Mouse (Mus musculus) heart, postnatal 36 days (tissue): ENCODE data around the gene Cldn4. TPM values are rescaled to one million over a fixed set of nuclear protein-coding genes. Genes with fewer than 3 reads are reported as not detected.
A peak's percentile ranks its signal among the peaks of the same experiment; 100 is the strongest.
"Not testable (repeated sequence)": the region's sequence is repeated elsewhere in the genome, so short reads cannot be mapped to it uniquely, and the experiment has no call there.

ENCODE experiments used
- DNase-seq, 2 experiments: peaks; one replicate each; pipeline ENCODE4 v3.0.0; 2021 to 2022
- intact Hi-C: fragments of 180-260 bp; cut with DNase I; formaldehyde crosslinking; loops from one replicate; pipeline ENCODE4 v1.15.1; 2025
- total RNA-seq, 2 experiments: library from RNA; stranded (reverse); gene quantifications; 2 replicates each; pipeline ENCODE4 v1.2.3; 2021

Gene Cldn4
- total RNA-seq, 2 experiments from 2014 or later: not detected

DNA sequence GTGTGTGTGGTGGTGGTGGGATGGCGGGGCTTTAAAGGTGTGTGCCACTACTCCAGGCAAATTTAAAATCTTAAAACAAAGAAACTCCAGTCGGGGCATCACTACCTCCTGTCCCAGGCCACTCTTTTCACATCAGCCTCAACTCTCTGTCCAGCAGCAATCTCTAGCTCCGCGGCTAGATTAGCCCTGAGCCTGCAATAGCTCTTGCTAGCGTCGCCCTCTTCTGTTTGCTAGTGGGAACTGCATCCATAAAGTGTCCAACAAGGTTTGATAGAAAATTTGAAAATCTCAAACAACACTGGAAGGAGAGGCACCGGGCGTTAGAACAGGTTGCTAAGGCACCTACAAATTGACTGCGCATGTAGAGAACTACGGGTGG lies 18.7 kb upstream of the Cldn4 start:
- intact Hi-C loops: loop anchor here (1.0 to 5.0 kb wide), 3 partner anchors 31 to 218 kb away; partner anchors contain the start of gene Eln
- DNase-seq: peak; percentile 72 to 75

DNA sequence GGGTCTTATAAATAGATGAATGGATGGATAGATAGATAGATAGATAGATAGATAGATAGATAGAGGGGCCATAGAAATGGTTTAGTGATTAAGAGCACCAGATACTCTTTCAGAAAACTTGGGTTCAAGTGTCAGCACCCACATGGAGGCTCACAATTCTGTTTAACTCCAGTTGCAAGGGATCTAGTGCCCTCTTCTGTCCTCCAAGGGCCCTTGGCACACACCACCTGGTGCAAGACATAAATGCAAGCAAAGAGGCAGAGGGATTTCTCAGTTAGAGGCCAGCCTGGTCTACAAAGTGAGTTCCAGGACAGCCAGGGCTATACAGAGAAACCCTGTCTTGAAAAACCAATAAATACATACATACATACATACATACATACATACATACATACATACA lies 17.9 kb upstream of the Cldn4 start:
- DNase-seq: not testable (repeated sequence)
- intact Hi-C loops: loop anchor here (1.0 to 5.0 kb wide), 3 partner anchors 30 to 217 kb away; partner anchors contain the start of gene Eln

DNA sequence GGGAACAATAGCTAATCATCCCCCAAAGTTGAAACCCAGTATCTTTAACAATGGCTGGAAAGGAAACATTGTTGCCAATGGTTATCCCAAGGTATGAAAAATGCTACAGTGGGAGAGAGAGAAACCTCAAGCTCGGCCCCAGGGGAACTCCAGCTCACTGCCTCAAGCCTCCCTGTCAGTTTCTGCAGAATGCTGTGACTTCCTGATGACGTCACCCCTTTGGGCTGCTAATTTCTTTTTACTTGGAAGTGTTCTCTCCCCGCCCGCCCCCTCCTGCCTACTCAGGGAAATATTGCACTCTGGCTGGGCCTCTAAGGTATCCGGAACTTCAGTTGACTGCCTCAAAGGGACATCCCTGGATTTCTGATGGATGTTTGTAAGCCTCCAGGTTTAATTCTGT lies 16.8 kb upstream of the Cldn4 start:
- intact Hi-C loops: no loop called here
- DNase-seq: peak in 1 of 2 experiments; percentile 18

DNA sequence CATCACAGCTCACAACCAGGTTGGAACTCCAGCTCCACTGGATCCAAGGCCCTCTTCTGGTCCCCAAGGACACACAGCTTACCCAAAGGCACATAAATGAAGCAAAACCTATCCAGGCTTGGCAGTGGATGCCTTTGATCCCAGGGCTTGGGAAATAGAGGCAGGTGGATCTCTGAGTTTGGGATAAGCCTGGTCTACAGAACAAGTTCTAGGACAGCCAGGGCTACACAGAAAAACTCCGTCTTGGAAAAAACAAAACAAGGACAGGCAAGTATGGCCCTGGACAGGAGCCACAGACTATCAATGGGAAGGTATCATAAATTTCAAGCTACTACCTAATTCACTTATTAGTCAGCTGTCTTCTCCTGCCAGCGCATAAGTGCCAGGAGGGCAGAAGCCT lies 14.8 kb upstream of the Cldn4 start:
- intact Hi-C loops: no loop called here

DNA sequence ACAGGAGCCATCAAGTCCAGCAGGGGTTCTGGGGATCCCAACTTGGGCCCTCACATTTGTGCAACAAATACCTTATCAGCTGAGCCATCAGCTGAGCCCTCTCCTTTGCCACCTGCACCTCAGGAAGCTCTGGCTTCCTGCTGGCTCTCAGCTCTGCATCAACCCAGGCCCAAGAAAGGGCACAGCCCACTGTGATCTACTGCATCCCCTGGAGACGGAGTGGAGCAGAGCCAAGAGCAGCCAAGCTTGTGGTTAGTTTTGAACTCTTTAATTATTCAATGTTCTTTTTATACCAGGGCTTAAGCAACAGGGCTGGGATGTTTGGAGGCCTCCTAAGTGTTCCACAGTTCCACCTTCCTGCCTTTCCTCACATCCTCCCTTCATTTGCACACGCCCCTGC lies 13.7 kb upstream of the Cldn4 start:
- no peak for DNase-seq
- intact Hi-C loops: no loop called here

More for the DNA sequence above, 14.8 kb upstream of the Cldn4 start:
- no peak for DNase-seq

DNA sequence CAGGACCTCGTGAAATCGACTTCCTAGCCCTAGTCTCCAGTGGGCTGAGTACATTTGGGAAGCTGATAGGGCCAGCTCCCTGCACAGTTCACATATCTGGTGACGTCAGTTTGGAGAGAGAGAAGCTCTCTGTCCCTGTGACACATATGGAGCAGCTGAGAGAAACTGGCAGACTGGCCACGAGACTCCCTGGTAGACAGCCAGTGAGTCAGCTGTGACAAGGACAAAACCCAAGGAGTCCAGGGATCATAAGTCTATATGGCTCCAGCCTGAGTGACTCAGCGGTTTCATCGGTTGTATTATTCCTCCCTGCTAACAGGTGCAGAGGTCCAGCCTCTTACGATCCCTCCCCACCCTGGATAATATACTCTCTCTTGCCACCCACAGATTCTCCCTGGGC lies 12.4 kb upstream of the Cldn4 start:
- peak; percentile 37 to 59 for DNase-seq
- intact Hi-C loops: no loop called here

DNA sequence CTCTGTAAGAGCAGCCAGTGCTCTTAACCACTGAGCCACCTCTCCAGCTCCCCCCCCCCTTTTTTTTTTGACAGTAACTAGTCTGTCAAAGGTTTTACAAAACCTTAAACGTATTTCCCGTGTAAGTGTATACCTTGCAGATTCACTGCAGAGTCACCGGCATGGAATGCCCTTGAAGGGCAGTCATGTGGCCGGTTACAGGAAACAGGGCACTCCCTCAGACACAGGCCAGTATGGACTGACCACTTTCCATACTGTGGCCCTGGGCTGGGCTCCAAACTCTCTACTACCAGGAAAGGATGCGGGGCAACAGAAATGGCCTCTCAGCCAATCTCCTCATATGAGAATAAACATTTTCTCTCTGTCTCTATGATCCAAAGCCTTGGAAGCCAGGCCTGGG lies 8.8 kb upstream of the Cldn4 start:
- DNase-seq: no peak
- intact Hi-C loops: no loop called here

DNA sequence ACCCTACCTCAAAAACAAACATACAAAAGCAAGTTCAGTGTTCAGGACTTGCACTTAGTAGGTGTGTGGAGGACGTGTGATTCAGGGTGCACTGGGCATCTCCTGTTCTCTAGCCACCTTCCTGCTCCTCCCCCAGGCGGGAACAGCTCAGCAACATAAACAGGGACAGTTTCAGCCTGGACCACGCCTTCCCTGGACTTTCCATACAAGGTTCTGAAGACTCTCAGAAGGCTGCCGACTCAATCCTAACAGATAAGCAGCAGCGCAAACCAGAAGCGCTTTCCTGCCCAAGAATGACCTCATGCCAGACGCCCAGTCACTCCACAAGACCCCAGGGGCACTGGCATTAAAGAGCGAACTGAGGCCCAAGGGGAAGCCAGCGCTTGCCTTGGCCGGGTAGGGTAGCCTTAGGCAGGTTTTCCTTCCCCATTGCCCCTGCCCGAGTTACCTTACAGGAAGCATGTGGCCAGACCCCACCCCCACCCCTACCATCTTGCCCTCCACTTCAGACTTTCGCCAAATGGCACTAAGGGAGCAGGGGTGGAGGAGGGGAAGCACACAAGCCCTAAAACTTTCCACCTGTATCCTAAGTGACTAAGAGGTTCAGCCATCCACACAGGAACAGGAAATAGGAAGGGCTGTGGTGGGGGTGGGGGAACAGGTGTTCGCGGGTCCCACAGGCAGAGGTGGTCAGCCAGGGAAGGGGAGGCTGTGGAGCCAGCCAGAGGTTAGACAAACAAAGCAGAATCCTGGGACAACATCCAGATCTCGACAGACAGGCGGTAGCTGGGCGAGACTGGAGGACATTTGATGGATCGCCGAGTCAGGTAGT lies 4.5 kb upstream of the Cldn4 start:
- intact Hi-C loops: no loop called here
- no peak for DNase-seq

DNA sequence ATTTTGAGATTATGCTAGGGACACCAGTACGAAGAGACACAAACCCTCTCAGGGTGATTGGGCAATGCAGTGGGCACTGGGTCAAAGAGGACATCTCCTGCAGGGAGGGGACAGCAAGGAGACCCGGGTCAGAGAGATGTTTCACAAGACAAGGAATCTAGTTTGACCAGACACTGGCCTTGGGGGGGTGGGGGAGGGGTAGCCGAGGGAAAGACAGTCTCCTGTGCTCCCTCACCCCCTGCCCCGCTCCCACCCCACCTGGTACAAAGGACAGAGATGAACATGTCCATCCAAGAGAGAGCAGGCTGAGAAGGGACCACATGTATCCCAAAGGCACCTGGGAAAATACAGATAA lies 1.3 kb upstream of the Cldn4 start:
- intact Hi-C loops: no loop called here
- DNase-seq: no peak

DNA sequence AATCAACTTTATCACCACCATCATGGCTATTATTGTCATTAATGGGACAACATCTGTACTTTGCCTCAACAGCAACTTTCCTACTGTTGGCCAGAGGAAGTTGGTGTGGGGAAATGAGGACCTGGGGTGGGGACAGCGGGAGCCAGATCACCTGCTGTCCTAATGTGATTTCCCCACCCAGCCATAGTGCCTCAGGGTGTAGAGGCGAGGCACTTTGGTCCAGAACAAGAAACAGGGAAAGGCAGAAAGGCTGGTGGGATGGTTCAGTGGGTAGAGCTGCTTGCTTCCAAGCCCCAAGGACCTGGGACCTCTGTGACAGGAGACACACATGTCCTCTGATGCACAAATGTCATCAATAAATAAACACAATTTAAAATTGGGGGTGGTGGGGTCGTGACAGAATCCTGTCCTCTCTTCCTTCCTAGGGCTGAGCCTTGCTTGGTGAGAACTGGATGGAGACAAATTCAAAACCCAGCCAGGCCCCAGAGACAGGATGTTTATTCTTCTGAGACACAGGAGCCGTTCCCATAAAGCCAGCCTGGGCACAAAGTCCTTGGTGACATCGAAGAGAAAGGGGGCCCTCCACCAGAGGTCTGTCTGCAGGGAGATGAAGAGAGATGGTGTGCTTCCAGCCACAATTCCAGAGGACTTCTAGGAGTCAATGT lies 818 bp upstream of the Cldn4 start:
- intact Hi-C loops: no loop called here
- no peak for DNase-seq

DNA sequence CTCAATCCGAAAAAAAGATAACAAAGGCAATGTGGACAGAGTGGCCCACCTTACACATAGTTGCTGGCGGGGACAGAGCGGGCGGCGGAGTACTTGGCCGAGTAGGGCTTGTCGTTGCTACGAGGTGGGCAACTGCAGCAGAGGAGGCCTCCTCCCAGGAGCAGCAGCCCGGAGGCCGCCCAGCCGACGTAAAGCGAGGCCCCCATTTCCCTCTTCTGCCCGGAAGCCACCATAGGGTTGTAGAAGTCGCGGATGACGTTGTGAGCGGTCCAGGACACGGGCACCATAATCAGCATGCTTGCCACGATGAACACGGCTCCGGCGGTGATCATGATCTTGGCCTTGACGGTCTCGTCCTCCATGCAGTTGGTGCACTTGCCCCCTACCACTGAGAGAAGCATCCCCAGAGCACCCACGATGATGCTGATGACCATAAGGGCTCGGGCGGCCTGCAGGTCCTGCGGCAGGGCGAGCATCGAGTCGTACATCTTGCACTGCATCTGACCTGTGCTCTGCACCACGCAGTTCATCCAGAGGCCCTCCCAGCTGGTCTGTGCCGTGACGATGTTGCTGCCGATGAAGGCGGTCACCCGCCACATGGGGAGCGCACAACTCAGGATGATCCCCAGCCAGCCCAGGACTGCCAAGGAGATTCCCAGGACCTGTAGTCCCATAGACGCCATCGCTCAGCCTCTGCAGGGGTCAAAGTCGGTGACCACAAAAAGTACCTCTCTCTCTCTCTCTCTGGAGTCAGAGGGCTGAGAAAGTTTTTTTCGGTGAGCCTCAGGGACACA lies 474 bp downstream of the Cldn4 start:
- intact Hi-C loops: no loop called here
- no peak for DNase-seq

DNA sequence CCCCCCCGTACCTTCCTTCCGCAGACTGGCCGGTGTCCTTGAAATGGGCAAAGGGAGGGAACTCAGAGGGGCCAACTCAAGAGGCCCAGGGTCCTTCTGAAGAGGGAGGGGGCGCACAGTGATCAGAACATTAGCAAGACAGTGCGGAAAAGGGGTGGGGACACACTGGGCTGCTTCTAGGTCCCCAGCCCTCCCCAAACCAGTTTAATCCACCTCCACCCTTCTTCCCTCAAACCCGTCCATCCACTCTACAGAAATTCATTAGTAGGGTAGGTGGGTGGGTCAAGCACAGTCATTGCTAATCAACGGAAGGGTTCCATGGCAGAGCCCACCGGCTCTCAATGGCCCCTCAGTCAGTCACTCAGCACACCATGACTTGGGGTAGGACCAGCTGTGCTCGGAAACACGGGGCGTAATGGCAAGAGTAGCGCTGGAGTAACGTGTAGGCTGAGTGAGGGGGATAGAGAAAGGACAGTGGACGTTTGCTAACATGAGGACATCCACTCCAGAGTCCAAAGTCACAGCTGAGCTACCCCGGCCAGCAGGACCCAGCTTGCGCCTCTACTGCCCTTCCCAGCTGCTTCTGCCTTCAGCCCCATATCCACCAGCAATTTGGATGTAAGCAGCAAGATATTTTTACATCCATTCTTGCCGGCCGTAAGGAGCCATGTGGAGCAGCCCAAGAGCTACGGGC lies 1.3 kb downstream of the Cldn4 start:
- no peak for DNase-seq
- intact Hi-C loops: no loop called here

DNA sequence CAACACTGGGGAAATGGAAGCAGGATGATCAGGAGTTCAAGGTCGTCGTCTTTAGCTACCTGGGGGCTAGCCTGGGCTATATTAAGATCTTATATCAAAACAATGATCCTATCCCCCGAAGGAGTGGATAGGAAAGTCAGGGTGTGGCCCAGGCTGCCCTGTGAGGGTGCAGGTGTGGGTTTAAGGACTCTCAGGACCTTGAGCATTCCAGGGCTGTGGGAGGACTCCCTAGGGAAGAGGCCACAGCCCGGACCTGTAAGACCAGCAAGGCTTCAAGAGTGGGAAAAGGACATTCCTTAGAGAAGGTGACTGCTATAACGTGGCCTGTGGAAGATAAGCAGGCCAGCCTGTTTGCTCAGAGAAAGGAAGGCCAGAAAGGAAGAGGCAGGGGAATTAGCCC lies 2.6 kb downstream of the Cldn4 start:
- intact Hi-C loops: no loop called here

DNA sequence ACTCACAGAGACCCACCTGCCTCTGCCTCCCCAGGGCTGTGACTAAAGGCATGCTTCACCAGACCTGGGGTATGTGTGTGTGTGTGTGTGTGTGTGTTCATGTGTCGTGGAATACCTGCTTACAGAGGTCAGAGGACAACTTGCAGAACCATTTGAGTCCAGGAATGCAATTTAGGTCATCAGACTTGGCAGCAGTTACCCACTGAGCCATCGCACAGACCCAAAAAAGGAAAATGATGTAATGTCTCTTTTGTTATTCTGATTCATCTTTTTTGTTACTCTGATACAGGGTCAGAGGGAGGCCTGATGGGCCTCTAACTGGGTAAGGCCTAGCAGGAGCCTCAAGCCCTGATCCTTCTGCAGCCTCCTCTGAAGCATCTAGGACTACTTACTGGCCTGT lies 4.0 kb downstream of the Cldn4 start:
- DNase-seq: no peak
- intact Hi-C loops: no loop called here

More for the DNA sequence above, 2.6 kb downstream of the Cldn4 start:
- no peak for DNase-seq

DNA sequence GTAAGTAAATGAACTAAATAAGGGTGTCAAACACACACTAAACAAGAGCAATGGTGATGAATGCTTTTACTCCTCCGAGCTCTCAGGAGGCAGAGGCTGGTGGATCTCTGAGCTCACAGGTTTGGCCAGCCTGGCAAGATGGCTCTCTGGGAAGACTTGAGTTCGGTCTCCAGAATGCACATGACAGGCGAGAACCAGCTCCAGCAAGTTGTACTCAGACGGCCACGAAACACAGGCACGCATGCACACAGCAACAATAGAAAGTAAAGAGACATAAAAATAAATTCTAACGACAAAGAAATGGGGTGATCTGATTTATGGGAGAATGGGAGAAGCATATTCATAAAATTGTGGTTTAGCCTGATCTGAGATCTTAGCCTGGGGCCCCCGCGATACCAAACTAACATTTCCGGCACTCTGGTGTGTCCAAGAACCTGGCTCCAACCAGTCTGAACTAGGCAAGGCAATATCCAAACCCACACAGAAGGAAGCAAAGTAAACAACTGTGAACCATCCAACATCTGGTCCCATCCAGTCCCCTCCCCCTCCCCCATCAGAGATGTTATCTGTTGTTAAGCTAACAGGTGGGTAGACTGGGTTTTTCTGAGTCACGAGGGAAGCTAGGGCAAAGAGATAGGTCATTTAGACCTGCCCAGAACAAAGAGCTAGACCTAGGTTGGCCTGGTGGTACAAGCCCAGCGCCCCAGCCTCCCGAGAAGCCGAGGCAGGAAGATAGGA lies 5.1 kb downstream of the Cldn4 start:
- DNase-seq: no peak
- intact Hi-C loops: no loop called here

DNA sequence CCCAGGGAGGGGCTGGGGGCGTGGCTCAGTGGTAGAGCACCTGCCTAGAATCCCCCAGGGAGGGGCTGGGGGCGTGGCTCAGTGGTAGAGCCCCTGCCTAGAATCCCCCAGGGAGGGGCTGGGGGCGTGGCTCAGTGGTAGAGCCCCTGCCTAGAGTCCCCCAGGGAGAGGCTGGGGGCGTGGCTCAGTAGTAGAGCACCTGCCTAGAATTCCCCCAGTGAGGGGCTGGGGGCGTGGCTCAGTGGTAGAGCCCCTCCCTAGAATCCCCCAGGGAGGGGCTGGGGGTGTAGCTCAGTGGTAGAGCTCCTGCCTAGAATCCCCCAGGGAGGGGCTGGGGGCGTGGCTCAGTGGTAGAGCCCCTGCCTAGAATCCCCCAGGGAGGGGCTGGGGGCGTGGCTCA lies 7.2 kb downstream of the Cldn4 start:
- intact Hi-C loops, DNase-seq: not testable (repeated sequence)

DNA sequence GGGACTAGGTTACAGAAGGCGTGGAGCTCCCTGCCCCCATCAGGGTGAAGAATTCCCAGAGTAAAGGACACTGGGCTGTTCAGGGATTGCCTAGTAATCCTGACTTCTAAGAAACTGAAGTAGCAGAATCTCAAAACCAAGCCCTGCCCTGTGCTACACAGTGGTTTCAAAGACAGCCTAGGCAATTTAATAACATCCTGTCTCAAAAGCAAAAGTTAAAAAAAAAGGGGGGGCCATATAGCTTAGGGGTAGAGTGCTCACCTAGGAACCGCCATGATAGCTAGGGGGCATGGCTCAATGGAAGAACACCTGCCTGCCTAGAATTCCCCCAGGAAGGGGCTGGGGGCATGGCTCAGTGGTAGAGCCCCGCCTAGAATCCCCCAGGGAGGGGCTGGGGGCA lies 7.7 kb downstream of the Cldn4 start:
- DNase-seq: no peak
- intact Hi-C loops: no loop called here

DNA sequence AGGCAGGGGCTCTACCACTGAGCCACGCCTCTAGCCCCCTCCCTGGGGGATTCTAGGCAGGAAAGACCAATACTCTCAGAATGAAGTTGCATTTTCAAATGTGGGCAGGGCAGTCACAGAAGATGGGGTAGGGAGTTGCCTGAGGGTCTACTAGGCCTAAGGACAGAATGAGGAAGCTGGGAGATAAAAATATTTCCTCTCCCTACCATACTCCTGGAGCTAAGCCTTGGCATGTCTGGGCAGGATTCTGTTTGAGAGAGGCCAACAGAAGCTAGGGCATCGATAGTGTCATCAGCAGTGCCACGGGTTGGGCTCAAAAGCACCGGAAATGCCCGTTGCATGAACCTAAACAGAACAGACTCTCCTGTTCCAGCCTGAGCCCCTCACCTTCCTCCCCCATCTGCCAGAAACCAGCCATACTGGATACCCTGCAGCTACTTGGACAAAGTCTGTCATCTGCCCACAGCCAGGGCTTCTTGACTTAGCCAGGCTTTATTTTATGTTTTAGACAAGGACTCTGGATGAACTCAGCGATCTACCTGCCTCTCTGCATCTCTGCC lies 10.0 kb downstream of the Cldn4 start:
- no peak for DNase-seq
- intact Hi-C loops: no loop called here

DNA sequence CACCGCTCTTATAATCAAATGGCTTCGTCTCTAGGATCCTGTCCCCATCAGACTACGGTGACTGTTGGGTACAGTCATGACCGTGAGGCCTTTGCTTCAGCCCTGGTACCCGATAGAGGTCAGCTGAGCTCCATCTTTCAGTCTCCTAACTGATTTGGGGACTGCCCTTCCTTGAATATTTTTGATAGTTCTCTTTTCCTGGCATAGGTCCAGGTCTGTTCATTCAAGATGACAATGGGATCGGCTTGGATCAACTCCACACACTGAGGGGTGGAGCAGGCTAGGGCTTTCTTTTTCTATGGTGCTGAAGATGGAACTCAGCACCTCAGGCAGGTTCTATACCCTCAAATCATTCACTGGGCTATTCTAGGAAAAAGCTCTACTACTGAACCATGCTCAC lies 10.7 kb downstream of the Cldn4 start:
- intact Hi-C loops: no loop called here
- DNase-seq: no peak

DNA sequence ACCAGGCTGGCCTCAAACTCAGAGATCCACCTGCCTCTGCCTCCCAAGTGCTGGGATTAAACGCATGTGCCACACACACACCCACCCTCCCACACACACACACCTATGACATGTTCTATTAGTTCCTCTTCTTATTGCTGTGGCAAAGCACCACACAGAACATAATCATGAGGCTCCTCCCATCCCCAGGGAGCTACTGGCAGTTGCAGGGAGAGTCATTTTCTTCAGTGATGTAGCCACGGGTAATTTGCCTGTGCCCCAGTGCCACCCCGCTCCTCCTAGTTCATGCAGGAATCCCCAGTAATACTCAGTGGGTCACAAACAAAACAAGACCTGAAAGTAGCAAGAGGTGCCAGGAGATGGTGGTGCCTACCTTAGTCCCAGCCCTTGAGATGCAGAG lies 12.1 kb downstream of the Cldn4 start:
- DNase-seq: no peak
- intact Hi-C loops: loop anchor here (1.0 kb wide), 1 partner anchor 31 kb away; no protein-coding TSS in a partner anchor
